Mouse (Mus musculus) liver, embryonic 13.5 days (tissue): Measurements from ENCODE around the gene Gpr152. TPM values are rescaled to one million over a fixed set of nuclear protein-coding genes. Genes with fewer than 3 reads are reported as not detected.

Experiments
- ATAC-seq: fragments of 200-750 bp; cut with Nextera tagmentation; 2 replicates; pipeline ENCODE4 v1.8.0; 2017; ENCODE audit warnings: low read depth, mild to moderate bottlenecking, moderate number of reproducible peaks, moderate library complexity
- DNase-seq: peaks from one replicate; pipeline ENCODE4 v3.0.0; 2022
- H3K27ac ChIP-seq: fragments of 300-500 bp; sonication (generic); 2 replicates; pipeline ENCODE4 v1.5.1; 2015; ENCODE audit warnings: moderate library complexity, mild to moderate bottlenecking, inconsistent platforms
- H3K27me3 ChIP-seq: fragments of 300-500 bp; sonication (generic); 2 replicates; pipeline ENCODE4 v1.6.1; 2015; ENCODE audit warnings: mild to moderate bottlenecking, inconsistent platforms
- H3K36me3 ChIP-seq: fragments of 300-500 bp; sonication (generic); 2 replicates; pipeline ENCODE4 v1.6.1; 2015; ENCODE audit warnings: mild to moderate bottlenecking, inconsistent platforms
- H3K4me1 ChIP-seq: fragments of 300-500 bp; sonication (generic); replicated peaks from 2 replicates; pipeline ENCODE4 v1.6.1; 2015; ENCODE audit warnings: inconsistent platforms
- H3K4me2 ChIP-seq: fragments of 300-500 bp; sonication (generic); 2 replicates; pipeline ENCODE4 v1.6.1; 2015; ENCODE audit warnings: inconsistent platforms, mild to moderate bottlenecking, moderate library complexity
- H3K4me3 ChIP-seq: fragments of 300-500 bp; sonication (generic); replicated peaks from 2 replicates; pipeline ENCODE4 v1.5.1; 2015; ENCODE audit warnings: mild to moderate bottlenecking, inconsistent platforms
- H3K9ac ChIP-seq: fragments of 300-500 bp; sonication (generic); 2 replicates; pipeline ENCODE4 v1.6.1; 2015; ENCODE audit warnings: mild to moderate bottlenecking, inconsistent platforms
- H3K9me3 ChIP-seq: fragments of 300-500 bp; sonication (generic); replicated peaks from 2 replicates; pipeline ENCODE4 v1.6.1; 2016; ENCODE audit warnings: inconsistent platforms
- WGBS: fragments of 180-500 bp; shearing (Covaris S2); methylation state at CpG from one replicate; pipeline ENCODE4 v1.1.7; 2015; ENCODE audit not compliant: insufficient replicate concordance; 5-methylcytosine and 5-hydroxymethylcytosine counted together
- polyA plus RNA-seq: library from polyadenylated mRNA; unstranded; fragments of >200 nt; fragmentation: Nextera tagmentation; extraction: Ambion mirVana; gene quantifications from 2 replicates; pipeline ENCODE4 v1.2.1, GENCODE M21; 2015

The Gpr152 gene
- polyA plus RNA-seq, 1 experiment from 2014 or later, result not detected

DNA sequence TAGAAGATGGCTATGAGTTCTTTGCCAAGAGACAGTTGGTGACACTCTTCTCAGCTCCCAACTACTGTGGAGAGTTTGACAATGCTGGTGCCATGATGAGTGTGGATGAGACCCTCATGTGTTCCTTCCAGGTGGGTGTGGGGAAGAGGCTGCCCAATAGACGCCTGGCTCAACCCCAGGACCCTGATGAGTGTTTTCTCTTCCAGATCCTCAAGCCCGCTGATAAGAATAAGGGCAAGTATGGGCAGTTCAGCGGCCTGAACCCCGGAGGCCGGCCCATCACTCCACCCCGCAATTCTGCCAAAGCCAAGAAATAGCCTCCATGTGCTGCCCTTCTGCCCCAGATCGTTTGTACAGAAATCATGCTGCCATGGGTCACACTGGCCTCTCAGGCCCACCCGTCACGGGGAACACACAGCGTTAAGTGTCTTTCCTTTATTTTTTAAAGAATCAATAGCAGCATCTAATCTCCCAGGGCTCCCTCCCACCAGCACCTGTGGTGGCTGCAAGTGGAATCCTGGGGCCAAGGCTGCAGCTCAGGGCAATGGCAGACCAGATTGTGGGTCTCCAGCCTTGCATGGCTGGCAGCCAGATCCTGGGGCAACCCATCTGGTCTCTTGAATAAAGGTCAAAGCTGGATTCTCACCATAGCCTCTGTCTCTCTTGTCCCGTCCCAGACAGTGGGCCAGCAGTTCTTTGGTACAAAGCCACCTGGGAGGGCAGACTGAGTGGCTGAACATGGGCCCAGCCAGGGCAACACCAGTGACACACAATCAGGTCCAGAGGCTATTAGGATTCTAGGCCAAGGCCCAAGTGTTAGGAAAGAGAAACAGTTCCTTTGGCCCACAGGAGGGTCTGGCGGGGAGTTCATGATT is 55.4 kb downstream of the Gpr152 start:
- Histone ChIP-seq H3K27ac (0 out of 2 replicates have a peak overlapping the region, but pooled peaks have one; percentile 91), H3K27me3 (no peaks in the 10 kb centered on the region), H3K36me3 (peaks cover 69% of the 10 kb centered on the region), H3K4me3 (no peak overlapping the region), H3K9me3 (no peaks in the 10 kb centered on the region), H3K4me1 (peaks cover 88% of the 10 kb centered on the region), H3K4me2 (no peak overlapping the region), H3K9ac (no peak overlapping the region)
- ATAC-seq, result no peak
- WGBS, result 80% methylated on average over 12 of the region's 12 CpGs
- DNase-seq, result no peak

Other genes starting within 250 kb of the Gpr152 start
- 18.0 and 18.8 TPM in 2 replicates for gene Tcirg1, start 232.7 kb upstream of the Gpr152 start, polyA plus RNA-seq
- gene Ndufs8, start 227.0 kb upstream of the Gpr152 start, polyA plus RNA-seq, result 189 and 217 TPM in 2 replicates
- gene Aldh3b1, start 210.0 kb upstream of the Gpr152 start, polyA plus RNA-seq, result 3.3 and 3.7 TPM in 2 replicates
- gene Unc93b1, start 204.6 kb upstream of the Gpr152 start, polyA plus RNA-seq, result 17.6 and 18.3 TPM in 2 replicates
- not detected in 2 replicates for gene Aldh3b3, start 181.1 kb upstream of the Gpr152 start, polyA plus RNA-seq
- gene Aldh3b2, start 167.5 kb upstream of the Gpr152 start, polyA plus RNA-seq, result 0.30 and 0.45 TPM in 2 replicates
- gene Acy3, start 153.2 kb upstream of the Gpr152 start, polyA plus RNA-seq, result 9.5 and 10.2 TPM in 2 replicates
- 0.47 and 0.54 TPM in 2 replicates for gene Tbx10, start 147.0 kb upstream of the Gpr152 start, polyA plus RNA-seq
- gene Nudt8, start 139.2 kb upstream of the Gpr152 start, polyA plus RNA-seq, result 13.8 and 15.9 TPM in 2 replicates
- gene Gm49405, start 139.2 kb upstream of the Gpr152 start, polyA plus RNA-seq, result 0.55 and 0.59 TPM in 2 replicates
- 0.80 and 0.82 TPM in 2 replicates for gene Doc2g, start 136.5 kb upstream of the Gpr152 start, polyA plus RNA-seq
- gene Ndufv1, start 127.0 kb upstream of the Gpr152 start, polyA plus RNA-seq, result 171 and 174 TPM in 2 replicates
- gene Gstp1, start 101.8 kb upstream of the Gpr152 start, polyA plus RNA-seq, result 629 and 652 TPM in 2 replicates
- 7.7 and 11.2 TPM in 2 replicates for gene Gstp2, start 93.8 kb upstream of the Gpr152 start, polyA plus RNA-seq
- 28.0 and 28.3 TPM in 2 replicates for gene Gstp3, start 80.2 kb upstream of the Gpr152 start, polyA plus RNA-seq
- gene Cabp2, start 58.2 kb upstream of the Gpr152 start, polyA plus RNA-seq, result 0.43 and 0.67 TPM in 2 replicates
- gene Cdk2ap2, start 42.6 kb upstream of the Gpr152 start, polyA plus RNA-seq, result 94.3 and 94.7 TPM in 2 replicates
- gene Pitpnm1, start 39.8 kb upstream of the Gpr152 start, polyA plus RNA-seq, result 2.8 and 3.1 TPM in 2 replicates
- gene Aip, start 13.9 kb upstream of the Gpr152 start, polyA plus RNA-seq, result 37.7 and 38.9 TPM in 2 replicates
- gene Cabp4, start 4.2 kb downstream of the Gpr152 start, polyA plus RNA-seq, result 0.07 and 0.13 TPM in 2 replicates
- gene Coro1b, start 8.8 kb downstream of the Gpr152 start, polyA plus RNA-seq, result 70.7 and 72.6 TPM in 2 replicates
- 18.8 and 21.3 TPM in 2 replicates for gene Ptprcap, start 13.8 kb downstream of the Gpr152 start, polyA plus RNA-seq
- gene Rps6kb2, start 23.6 kb downstream of the Gpr152 start, polyA plus RNA-seq, result 30.0 and 34.2 TPM in 2 replicates
- gene Carns1, start 35.7 kb downstream of the Gpr152 start, polyA plus RNA-seq, result 0.38 and 0.43 TPM in 2 replicates
- gene Tbc1d10c, start 51.5 kb downstream of the Gpr152 start, polyA plus RNA-seq, result 3.7 TPM in 2 replicates
- gene Ppp1ca, start 52.3 kb downstream of the Gpr152 start, polyA plus RNA-seq, result 517 and 527 TPM in 2 replicates
- 17.4 and 20.7 TPM in 2 replicates for gene Rad9a, start 61.9 kb downstream of the Gpr152 start, polyA plus RNA-seq
- 0.35 and 0.46 TPM in 2 replicates for gene Clcf1, start 74.5 kb downstream of the Gpr152 start, polyA plus RNA-seq
- gene AC109138.7, start 74.6 kb downstream of the Gpr152 start, polyA plus RNA-seq, result not detected in 2 replicates
- gene Pold4, start 92.1 kb downstream of the Gpr152 start, polyA plus RNA-seq, result 8.3 and 12.3 TPM in 2 replicates
- gene Ssh3, start 129.4 kb downstream of the Gpr152 start, polyA plus RNA-seq, result 1.3 and 1.7 TPM in 2 replicates
- gene Ankrd13d, start 143.3 kb downstream of the Gpr152 start, polyA plus RNA-seq, result 0.57 and 0.74 TPM in 2 replicates
- 10.1 and 10.3 TPM in 2 replicates for gene Grk2, start 166.4 kb downstream of the Gpr152 start, polyA plus RNA-seq